Mouse (Mus musculus) limb, embryonic 15.5 days (tissue): ENCODE data around the gene Abhd4. TPM values are rescaled to one million over a fixed set of nuclear protein-coding genes. Genes with fewer than 3 reads are reported as not detected.

Experiments
- ATAC-seq: fragments of 200-750 bp; cut with Nextera tagmentation; 2 replicates; pipeline ENCODE4 v1.8.0; 2017; ENCODE audit warnings: low read depth, moderate TSS enrichment; ENCODE audit not compliant: insufficient number of reproducible peaks, low FRiP score, low TSS enrichment
- H3K27ac ChIP-seq: fragments of 300-500 bp; sonication (generic); 2 replicates; pipeline ENCODE4 v1.5.1; 2015; ENCODE audit warnings: moderate library complexity, mild to moderate bottlenecking, inconsistent platforms
- H3K27me3 ChIP-seq: fragments of 300-500 bp; sonication (generic); 2 replicates; pipeline ENCODE4 v1.6.1; 2015; ENCODE audit warnings: inconsistent platforms
- H3K36me3 ChIP-seq: fragments of 300-500 bp; sonication (generic); 2 replicates; pipeline ENCODE4 v1.6.1; 2015; ENCODE audit warnings: inconsistent platforms
- H3K4me1 ChIP-seq: fragments of 300-500 bp; sonication (generic); 2 replicates; pipeline ENCODE4 v1.6.1; 2015; ENCODE audit warnings: inconsistent platforms
- H3K4me2 ChIP-seq: fragments of 300-500 bp; sonication (generic); 2 replicates; pipeline ENCODE4 v1.6.1; 2015; ENCODE audit warnings: mild to moderate bottlenecking, inconsistent platforms
- H3K4me3 ChIP-seq: fragments of 300-500 bp; sonication (generic); 2 replicates; pipeline ENCODE4 v1.5.1; 2015; ENCODE audit warnings: mild to moderate bottlenecking, inconsistent platforms
- H3K9ac ChIP-seq: fragments of 300-500 bp; sonication (generic); 2 replicates; pipeline ENCODE4 v1.6.1; 2015; ENCODE audit warnings: inconsistent platforms
- H3K9me3 ChIP-seq: fragments of 300-500 bp; sonication (generic); 2 replicates; pipeline ENCODE4 v1.6.1; 2016; ENCODE audit warnings: inconsistent platforms
- WGBS: fragments of 180-500 bp; shearing (Covaris S2); methylation state at CpG from one replicate; pipeline ENCODE4 v1.1.7; 2015; 5-methylcytosine and 5-hydroxymethylcytosine counted together
- polyA plus RNA-seq: library from polyadenylated mRNA; unstranded; fragments of >200 nt; fragmentation: Nextera tagmentation; extraction: Ambion mirVana; gene quantifications from 2 replicates; pipeline ENCODE4 v1.2.1, GENCODE M21; 2015

Abhd4 gene
- polyA plus RNA-seq = 56.4 and 56.7 TPM in 2 replicates

DNA sequence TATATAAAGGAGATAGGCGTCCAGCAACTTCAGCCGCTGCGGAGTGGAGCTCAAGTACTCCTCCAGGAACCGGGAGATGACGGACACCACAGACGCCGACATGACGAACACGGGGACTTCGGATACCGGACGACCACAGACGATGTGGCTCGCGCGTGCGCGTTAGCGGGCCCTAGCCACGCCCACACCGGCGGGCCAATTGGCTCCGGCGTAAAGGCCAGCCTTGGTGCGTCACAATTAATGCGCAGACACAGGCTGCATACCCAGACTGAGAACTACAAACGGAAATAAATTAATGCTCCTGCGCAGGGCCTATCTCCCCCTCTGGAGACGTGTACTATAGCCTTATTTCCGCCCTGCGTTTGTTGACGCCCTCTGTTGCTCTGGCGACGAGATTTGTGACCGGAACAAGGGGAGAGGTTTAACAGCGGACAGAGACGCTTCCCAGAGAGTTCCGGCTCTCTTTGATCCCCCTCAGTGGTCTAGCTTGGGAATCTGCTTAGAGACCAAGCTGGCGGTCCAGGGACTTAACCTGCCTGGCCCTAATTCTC lies at the start of gene Abhd4, which contains the start of gene Dad1:
TSS of gene Abhd4 (plus strand) at position 448 of the 551 bp plus-strand sequence.
TSS of gene Dad1 (minus strand) at position 364 of the 551 bp plus-strand sequence.
- no peaks in the 10 kb centered on the region for H3K9me3 ChIP-seq
- H3K4me2 ChIP-seq = peak within 1 kb of the TSS; percentile 68
- no peaks in the 10 kb centered on the region; the same call in 1 of the 2 replicates for H3K36me3 ChIP-seq
- peak; percentile 100 for ATAC-seq
- WGBS = under 1% methylated on average over 39 of the region's 39 CpGs
- H3K9ac ChIP-seq = peak within 1 kb of the TSS; percentile 69
- no peaks in the 10 kb centered on the region for H3K27me3 ChIP-seq
- H3K27ac ChIP-seq = peak within 1 kb of the TSS; percentile 85
- peak within 1 kb of the TSS; percentile 79 for H3K4me3 ChIP-seq
- H3K4me1 ChIP-seq = peaks cover 39% of the 10 kb centered on the region

DNA sequence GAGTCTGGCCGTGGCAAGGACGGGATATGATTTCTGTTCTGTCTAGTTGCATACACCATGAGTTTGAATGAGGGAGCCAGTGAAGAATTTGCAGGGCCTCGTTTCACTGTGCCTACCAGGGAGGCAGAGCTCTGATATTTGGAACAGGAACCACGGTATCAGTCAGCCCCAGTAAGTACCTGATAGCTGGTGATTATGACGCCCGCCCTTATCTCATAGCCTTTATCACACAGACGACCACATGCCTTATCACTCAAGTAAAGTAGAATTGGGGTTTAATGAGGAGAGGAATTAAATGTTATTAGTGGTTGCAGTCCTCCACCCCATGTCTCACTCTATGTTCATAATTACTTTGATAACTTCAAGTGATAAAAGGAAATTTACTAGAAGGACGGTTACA lies 49.7 kb upstream of the Abhd4 start:
- Histone ChIP-seq H3K27me3 (no peaks in the 10 kb centered on the region), H3K4me3 (no peak overlapping the region), H3K36me3 (no peaks in the 10 kb centered on the region), H3K9me3 (no peaks in the 10 kb centered on the region), H3K4me2 (no peak overlapping the region), H3K9ac (no peak overlapping the region), H3K4me1 (0 out of 2 replicates have a peak, but pooled peaks cover 3% of the 10 kb centered on the region), H3K27ac (no peak overlapping the region)
- WGBS = 83% methylated on average over 8 of the region's 8 CpGs
- ATAC-seq = no peak

DNA sequence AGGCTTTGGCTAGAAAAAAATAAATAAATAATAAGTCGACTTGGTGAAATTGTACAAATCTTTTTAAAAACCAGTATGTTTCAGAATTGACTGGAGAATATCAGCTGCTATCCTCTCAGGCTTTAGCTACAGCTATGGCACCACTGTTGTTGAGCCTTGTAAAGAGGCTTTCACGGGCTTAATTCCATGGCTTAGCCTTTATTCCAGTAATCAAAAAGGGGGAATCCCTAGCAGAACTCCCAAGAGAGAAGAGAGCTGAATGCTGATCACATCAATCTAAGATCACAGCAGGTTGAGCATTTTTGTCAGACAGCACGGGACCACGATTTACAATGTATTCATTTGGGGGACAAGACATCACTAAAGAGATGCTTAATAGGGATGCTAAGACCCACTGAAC lies 49.2 kb upstream of the Abhd4 start:
- ATAC-seq = no peak
- Histone ChIP-seq H3K4me1 (0 out of 2 replicates have a peak, but pooled peaks cover 3% of the 10 kb centered on the region), H3K27me3 (no peaks in the 10 kb centered on the region), H3K27ac (no peak overlapping the region), H3K4me3 (no peak overlapping the region), H3K9me3 (no peaks in the 10 kb centered on the region), H3K4me2 (no peak overlapping the region), H3K36me3 (no peaks in the 10 kb centered on the region), H3K9ac (no peak overlapping the region)
- WGBS = 72% methylated on average over 4 of the region's 4 CpGs

DNA sequence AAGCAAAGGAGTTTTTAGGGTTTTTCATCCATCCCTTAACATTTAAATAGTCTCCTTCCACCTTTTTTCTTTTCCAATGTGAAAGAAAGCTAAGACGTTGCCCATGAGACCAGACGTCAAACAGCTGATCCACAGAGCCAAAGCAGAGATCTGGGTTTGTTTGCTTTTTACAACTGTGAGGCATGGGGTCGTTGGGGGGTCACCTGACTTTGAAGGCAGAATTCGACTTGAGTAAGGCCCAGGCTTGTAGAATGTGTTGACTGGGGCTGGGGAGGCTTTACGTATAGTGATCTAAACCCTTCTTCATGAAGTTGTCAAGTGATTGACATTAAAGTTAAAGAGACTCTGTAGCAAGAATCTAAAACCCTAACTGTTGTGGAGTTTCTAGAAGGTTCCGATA lies 48.1 kb upstream of the Abhd4 start:
- no peaks in the 10 kb centered on the region for H3K36me3 ChIP-seq
- H3K4me3 ChIP-seq = no peak overlapping the region
- H3K9me3 ChIP-seq = no peaks in the 10 kb centered on the region
- H3K9ac ChIP-seq = no peak overlapping the region
- no peaks in the 10 kb centered on the region for H3K27me3 ChIP-seq
- no peak overlapping the region for H3K27ac ChIP-seq
- 28% methylated on average over 6 of the region's 6 CpGs for WGBS
- H3K4me1 ChIP-seq = 0 out of 2 replicates have a peak, but pooled peaks cover 3% of the 10 kb centered on the region
- H3K4me2 ChIP-seq = no peak overlapping the region
- no peak for ATAC-seq

DNA sequence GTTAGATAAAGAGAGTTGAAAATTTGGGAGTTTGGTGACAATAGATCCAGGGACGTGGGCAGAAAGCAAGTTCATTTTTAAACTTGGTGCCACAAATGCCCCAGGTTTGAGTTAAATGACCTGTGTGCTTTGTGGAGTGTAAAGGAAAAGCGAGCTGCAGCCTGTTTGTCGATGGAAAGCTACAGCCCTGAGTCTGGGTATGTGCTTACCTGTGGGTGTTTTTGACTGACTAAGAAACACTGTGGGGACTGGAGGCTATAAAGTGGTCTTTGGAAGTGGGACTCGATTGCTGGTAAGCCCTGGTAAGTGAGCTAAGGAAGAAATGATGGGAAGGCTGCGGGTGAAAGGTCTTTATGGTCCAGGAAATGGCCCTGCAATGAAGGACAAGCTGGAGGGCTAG lies 47.7 kb upstream of the Abhd4 start:
- Histone ChIP-seq H3K27me3 (no peaks in the 10 kb centered on the region), H3K9me3 (no peaks in the 10 kb centered on the region), H3K4me3 (no peak overlapping the region), H3K9ac (no peak overlapping the region), H3K27ac (no peak overlapping the region), H3K4me1 (0 out of 2 replicates have a peak, but pooled peaks cover 3% of the 10 kb centered on the region), H3K4me2 (no peak overlapping the region), H3K36me3 (no peaks in the 10 kb centered on the region)
- no peak for ATAC-seq
- WGBS = 58% methylated on average over 5 of the region's 5 CpGs

DNA sequence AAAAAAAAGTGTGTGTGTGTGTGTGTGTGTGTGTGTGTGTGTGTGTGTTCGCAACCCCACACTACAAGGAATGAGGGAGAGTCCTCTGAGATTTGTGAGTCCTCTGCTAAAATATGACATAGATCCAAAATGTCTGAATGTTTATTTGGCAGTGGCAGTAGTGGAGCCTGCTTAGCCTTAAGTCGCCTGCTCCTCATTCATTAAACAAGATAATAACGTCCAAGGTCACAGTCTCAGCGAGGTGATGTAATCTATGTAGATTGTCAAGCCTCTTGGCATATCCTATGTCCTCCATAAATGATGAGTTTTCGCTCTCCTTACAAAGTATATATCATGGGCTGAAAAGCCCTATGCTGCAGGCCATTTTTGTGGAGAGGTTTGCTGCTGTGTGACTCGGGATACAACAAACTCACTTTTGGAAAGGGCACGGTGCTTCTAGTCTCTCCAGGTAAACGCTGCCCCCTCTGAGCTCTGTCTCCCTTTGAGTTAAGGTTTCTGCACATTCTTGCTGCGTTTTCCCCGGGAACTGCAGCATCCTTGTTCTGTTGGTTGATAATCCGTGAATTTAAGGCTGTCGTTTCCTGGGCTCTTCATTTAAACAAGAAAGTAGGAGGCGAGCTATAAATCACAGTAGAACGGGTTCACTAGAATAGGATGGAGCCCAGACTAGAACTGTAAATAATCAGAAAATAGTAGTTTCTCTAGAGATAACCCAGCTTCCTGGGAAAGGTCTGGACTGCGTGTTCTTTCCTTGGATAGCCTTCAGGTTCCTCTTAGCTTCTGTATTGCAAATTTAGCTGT lies 47.0 kb upstream of the Abhd4 start:
- Histone ChIP-seq H3K4me2 (no peak overlapping the region), H3K9me3 (no peaks in the 10 kb centered on the region), H3K4me3 (no peak overlapping the region), H3K4me1 (0 out of 2 replicates have a peak, but pooled peaks cover 3% of the 10 kb centered on the region), H3K27me3 (no peaks in the 10 kb centered on the region), H3K27ac (no peak overlapping the region), H3K36me3 (no peaks in the 10 kb centered on the region), H3K9ac (no peak overlapping the region)
- WGBS = 52% methylated on average over 15 of the region's 15 CpGs
- no peak for ATAC-seq

DNA sequence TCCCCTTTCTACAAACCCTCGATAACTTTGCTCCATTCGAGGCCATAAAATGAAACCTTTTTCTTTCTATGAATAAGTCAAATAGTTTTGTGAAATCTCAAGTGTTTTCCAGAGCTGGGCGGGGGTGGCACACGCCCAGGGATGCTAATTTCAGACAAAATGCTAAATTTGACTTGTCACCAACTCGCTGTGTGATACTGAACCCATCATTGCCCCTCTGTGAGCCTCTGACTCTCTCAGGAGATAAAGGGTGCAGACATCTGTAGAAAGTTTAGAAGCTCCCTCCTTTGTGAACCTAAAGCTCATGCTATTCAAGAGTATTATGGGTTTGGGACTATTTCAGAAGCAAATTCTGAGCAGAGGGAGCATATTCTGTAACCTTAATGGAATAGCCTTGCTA lies 46.1 kb upstream of the Abhd4 start:
- 0 out of 2 replicates have a peak, but pooled peaks cover 3% of the 10 kb centered on the region for H3K4me1 ChIP-seq
- H3K27ac ChIP-seq = no peak overlapping the region
- H3K27me3 ChIP-seq = no peaks in the 10 kb centered on the region
- no peak overlapping the region for H3K9ac ChIP-seq
- 84% methylated on average over 5 of the region's 5 CpGs for WGBS
- no peaks in the 10 kb centered on the region for H3K36me3 ChIP-seq
- H3K4me3 ChIP-seq = no peak overlapping the region
- no peaks in the 10 kb centered on the region for H3K9me3 ChIP-seq
- ATAC-seq = no peak
- H3K4me2 ChIP-seq = no peak overlapping the region

DNA sequence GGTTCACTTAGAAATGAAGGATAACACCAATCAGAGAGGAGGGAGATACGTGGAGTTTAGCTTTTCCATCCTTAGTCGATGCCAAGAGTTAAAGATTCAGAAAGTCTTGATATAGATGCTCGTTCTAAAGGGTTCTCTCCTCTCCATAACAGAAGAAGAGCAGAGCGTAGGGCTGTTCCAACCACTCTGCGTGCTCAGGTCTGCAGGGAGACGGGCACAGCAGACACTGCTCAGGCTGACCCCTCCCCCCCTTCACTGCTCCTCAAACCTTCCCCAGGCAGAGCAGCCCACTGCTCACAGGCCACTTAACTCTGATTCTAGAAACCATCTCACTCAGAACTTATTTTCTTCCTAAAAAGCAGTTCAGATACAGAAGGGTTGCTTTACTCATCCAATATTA lies 45.2 kb upstream of the Abhd4 start:
- 63% methylated on average over 6 of the region's 6 CpGs for WGBS
- no peak overlapping the region for H3K4me2 ChIP-seq
- H3K4me3 ChIP-seq = no peak overlapping the region
- ATAC-seq = no peak
- H3K9me3 ChIP-seq = no peaks in the 10 kb centered on the region
- 0 out of 2 replicates have a peak, but pooled peaks cover 3% of the 10 kb centered on the region for H3K4me1 ChIP-seq
- H3K27me3 ChIP-seq = no peaks in the 10 kb centered on the region
- H3K27ac ChIP-seq = no peak overlapping the region
- H3K36me3 ChIP-seq = no peaks in the 10 kb centered on the region
- no peak overlapping the region for H3K9ac ChIP-seq

DNA sequence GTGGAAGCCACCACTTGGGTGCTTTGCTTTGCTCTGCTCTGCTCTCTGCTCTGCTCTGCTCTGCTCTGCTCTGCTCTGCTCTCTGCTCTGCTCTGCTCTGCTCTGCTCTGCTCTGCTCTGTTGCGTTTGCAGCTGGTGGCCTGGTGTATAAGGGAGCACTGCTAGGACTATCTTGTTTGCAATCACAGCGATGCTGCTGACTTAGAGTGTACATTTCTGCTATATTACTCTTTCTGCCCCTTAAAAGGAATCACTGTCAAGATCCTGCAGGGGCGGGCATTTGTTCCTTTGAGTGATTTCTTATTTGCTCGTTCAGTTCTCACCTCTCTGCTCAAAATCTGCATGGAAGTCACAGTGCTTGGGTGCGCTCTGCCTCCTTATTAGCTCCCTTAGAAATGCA lies 44.1 kb upstream of the Abhd4 start:
- ATAC-seq = no peak
- Histone ChIP-seq H3K4me1 (0 out of 2 replicates have a peak, but pooled peaks cover 3% of the 10 kb centered on the region), H3K9me3 (no peaks in the 10 kb centered on the region), H3K4me3 (no peak overlapping the region), H3K4me2 (no peak overlapping the region), H3K27me3 (no peaks in the 10 kb centered on the region), H3K36me3 (no peaks in the 10 kb centered on the region), H3K27ac (no peak overlapping the region), H3K9ac (no peak overlapping the region)
- WGBS = 75% methylated on average over 5 of the region's 5 CpGs

DNA sequence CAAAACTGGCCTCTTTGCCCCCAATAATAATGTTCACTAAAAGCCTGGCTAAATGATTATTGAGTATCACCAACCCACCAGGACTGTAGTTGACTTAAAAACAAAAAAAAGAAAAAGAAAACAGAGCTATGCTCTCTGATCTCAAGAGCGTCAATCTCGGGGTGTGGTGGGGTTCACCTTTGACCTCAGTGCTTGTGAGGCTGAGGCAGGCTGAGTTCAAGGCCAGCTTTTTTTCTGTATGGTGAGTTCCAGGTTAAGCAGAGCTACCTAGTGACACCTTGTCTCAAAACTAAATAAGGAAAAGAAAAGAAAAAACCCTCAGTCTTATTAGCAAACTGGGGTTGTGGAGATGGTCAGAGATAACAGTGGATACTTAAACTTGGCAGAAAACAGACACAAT lies 43.6 kb upstream of the Abhd4 start:
- Histone ChIP-seq H3K36me3 (no peaks in the 10 kb centered on the region), H3K9ac (no peak overlapping the region), H3K27ac (no peak overlapping the region), H3K9me3 (no peaks in the 10 kb centered on the region), H3K4me3 (no peak overlapping the region), H3K4me1 (0 out of 2 replicates have a peak, but pooled peaks cover 3% of the 10 kb centered on the region), H3K4me2 (no peak overlapping the region), H3K27me3 (no peaks in the 10 kb centered on the region)
- no peak for ATAC-seq
- WGBS = 92% methylated on average over 2 of the region's 2 CpGs

DNA sequence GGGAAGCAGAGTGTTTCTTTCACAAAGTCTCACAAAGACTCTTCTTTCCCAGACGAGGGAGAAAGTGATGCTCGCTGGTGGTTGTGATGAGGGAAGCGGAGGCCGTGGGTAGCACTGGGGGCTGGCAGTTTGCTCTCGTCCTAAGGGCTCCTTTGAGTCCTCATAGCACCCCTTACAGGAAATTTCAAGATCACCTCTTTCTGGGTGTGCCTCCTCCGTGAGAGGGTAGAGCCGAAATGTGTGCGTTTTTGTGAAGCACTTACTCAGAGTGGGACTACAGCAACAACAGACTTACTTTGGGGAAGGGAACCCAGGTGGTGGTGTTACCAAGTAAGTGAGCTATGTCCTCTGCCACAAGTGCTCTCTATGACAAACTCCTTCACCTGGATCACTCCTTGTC lies 42.8 kb upstream of the Abhd4 start:
- ATAC-seq = no peak
- Histone ChIP-seq H3K36me3 (no peaks in the 10 kb centered on the region), H3K4me3 (no peak overlapping the region), H3K9me3 (no peaks in the 10 kb centered on the region), H3K4me2 (no peak overlapping the region), H3K9ac (no peak overlapping the region), H3K4me1 (no peaks in the 10 kb centered on the region), H3K27me3 (no peaks in the 10 kb centered on the region), H3K27ac (no peak overlapping the region)
- 89% methylated on average over 8 of the region's 8 CpGs for WGBS

DNA sequence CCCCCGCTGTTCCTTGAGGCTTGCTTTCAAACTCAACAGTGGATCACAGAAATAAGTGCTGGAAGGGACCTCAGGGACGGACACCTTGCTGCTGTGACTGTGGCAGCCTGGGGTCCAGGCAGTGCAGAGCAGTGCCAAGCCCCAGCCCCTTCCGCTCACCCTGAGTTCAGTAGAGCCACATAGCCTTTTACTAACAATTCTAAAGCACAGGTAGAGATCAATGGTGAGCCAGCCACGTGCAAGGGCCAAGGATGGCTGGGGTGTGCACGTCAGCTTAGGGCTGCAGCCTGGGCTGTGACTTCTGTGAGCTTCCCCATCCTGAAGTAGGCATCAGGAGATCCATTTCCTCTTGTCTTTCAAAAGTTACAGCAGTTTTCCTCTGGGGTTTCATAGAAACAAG lies 42.2 kb upstream of the Abhd4 start:
- no peaks in the 10 kb centered on the region for H3K36me3 ChIP-seq
- WGBS = 83% methylated on average over 5 of the region's 5 CpGs
- H3K4me2 ChIP-seq = no peak overlapping the region
- no peak for ATAC-seq
- no peaks in the 10 kb centered on the region for H3K4me1 ChIP-seq
- H3K27me3 ChIP-seq = no peaks in the 10 kb centered on the region
- H3K27ac ChIP-seq = no peak overlapping the region
- H3K9me3 ChIP-seq = no peaks in the 10 kb centered on the region
- no peak overlapping the region for H3K9ac ChIP-seq
- H3K4me3 ChIP-seq = no peak overlapping the region
